Mouse (Mus musculus) heart, embryonic 10.5 days (tissue): ENCODE measurements around the gene Slc10a7. TPM values are rescaled to one million over a fixed set of nuclear protein-coding genes. Genes with fewer than 3 reads are reported as not detected.

Source experiments
- DNase-seq: peaks from one replicate; pipeline ENCODE4 v3.0.0-alpha.2; 2017; ENCODE audit warnings: low spot score
- H3K27ac ChIP-seq: fragments of 300-500 bp; sonication (generic); 2 replicates; pipeline ENCODE4 v1.5.1; 2016; ENCODE audit warnings: mild to moderate bottlenecking
- H3K27me3 ChIP-seq: fragments of 300-500 bp; sonication (generic); 2 replicates; pipeline ENCODE4 v1.6.1; 2016; ENCODE audit warnings: mild to moderate bottlenecking; ENCODE audit not compliant: poor library complexity, insufficient read depth, severe bottlenecking
- H3K36me3 ChIP-seq: fragments of 300-500 bp; sonication (generic); 2 replicates; pipeline ENCODE4 v1.6.1; 2016; ENCODE audit warnings: mild to moderate bottlenecking, moderate library complexity
- H3K4me1 ChIP-seq: fragments of 300-500 bp; sonication (generic); 2 replicates; pipeline ENCODE4 v1.6.1; 2016; ENCODE audit warnings: mild to moderate bottlenecking
- H3K4me3 ChIP-seq: fragments of 300-500 bp; sonication (generic); 2 replicates; pipeline ENCODE4 v1.5.1; 2016; ENCODE audit warnings: mild to moderate bottlenecking, moderate library complexity
- H3K9me3 ChIP-seq: fragments of 300-500 bp; sonication (generic); 2 replicates; pipeline ENCODE4 v1.6.1; 2016; ENCODE audit warnings: mild to moderate bottlenecking, moderate library complexity
- WGBS: fragments of 180-500 bp; shearing (Covaris S2); methylation state at CpG from one replicate; pipeline ENCODE4 v1.1.7; 2016; 5-methylcytosine and 5-hydroxymethylcytosine counted together
- polyA plus RNA-seq: library from polyadenylated mRNA; unstranded; fragments of >200 nt; fragmentation: Nextera tagmentation; extraction: Ambion mirVana; gene quantifications from 2 replicates; pipeline ENCODE4 v1.2.1, GENCODE M21; 2016

The Slc10a7 gene
- polyA plus RNA-seq, 1 experiment from 2014 or later, result 9.2 TPM

DNA sequence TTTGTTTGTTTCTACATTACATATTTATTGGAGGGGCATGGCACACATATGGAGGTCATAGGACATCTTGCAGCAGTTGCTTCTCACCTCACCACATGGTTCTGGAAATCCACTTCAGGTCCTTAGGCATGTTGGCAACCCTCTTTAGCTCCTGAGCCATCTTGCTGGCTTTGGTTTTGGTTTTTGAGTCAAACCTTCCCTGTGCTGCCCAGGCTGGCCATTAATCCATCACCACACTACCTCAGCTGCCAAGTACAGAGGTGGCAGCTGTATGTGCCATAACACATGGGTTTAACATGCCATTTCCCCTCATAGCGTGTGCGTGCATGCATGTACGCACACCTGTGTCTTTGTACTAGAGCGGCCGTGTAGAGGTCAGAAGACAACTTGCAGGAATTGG lies 93.9 kb downstream of the Slc10a7 start:
- Histone ChIP-seq H3K4me1 (peaks cover 19% of the 10 kb centered on the region), H3K27me3 (no peaks in the 10 kb centered on the region), H3K4me3 (no peak overlapping the region), H3K9me3 (no peaks in the 10 kb centered on the region), H3K36me3 (peaks cover 15% of the 10 kb centered on the region), H3K27ac (no peak overlapping the region)
- 96% methylated on average over 5 of the region's 5 CpGs for WGBS
- no peak for DNase-seq

DNA sequence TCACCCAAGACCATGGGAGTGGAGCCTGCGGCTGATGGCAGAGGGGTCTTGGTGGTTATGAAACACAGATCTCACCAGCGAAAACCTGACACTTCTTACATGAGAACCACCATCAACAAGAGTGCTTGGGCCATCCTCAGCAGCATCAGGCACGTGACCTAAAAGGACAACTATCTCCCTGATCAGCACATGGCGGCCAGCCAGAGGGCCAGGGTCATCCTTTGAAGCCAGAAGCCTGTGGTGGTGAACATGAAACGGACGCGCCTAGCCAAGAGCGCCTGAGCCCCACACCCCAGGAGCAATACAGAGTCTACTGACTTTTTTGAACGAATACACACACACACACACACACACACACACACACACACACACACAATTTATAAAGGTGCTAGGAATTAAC lies 95.3 kb downstream of the Slc10a7 start:
- Histone ChIP-seq H3K27ac (no peak overlapping the region), H3K4me1 (peaks cover 19% of the 10 kb centered on the region), H3K9me3 (no peaks in the 10 kb centered on the region), H3K36me3 (peaks cover 15% of the 10 kb centered on the region), H3K4me3 (no peak overlapping the region), H3K27me3 (no peaks in the 10 kb centered on the region)
- no peak for DNase-seq
- WGBS, result 94% methylated on average over 9 of the region's 9 CpGs

- H3K9me3 ChIP-seq, result no peaks in the 10 kb centered on the region
- WGBS, result 59% methylated on average over 10 of the region's 10 CpGs
- no peak for DNase-seq
- peaks cover 12% of the 10 kb centered on the region for H3K36me3 ChIP-seq
- H3K4me1 ChIP-seq, result peaks cover 6% of the 10 kb centered on the region; the same call in 1 of the 2 replicates
- H3K27me3 ChIP-seq, result no peaks in the 10 kb centered on the region
- no peak overlapping the region for H3K27ac ChIP-seq
- no peak overlapping the region for H3K4me3 ChIP-seq
Observed at GRCm38 (mm10) chr8:78609301-78609700, 100.2 kb downstream of the Slc10a7 start.

GRCm38 (mm10) chr8:78611019-78611418 lies 101.9 kb downstream of the Slc10a7 start:
- no peak for DNase-seq
- WGBS, result 83% methylated on average over 6 of the region's 6 CpGs
- Histone ChIP-seq H3K9me3 (no peaks in the 10 kb centered on the region), H3K4me3 (no peak overlapping the region), H3K36me3 (peaks cover 8% of the 10 kb centered on the region; the same call in 1 of the 2 replicates), H3K27me3 (no peaks in the 10 kb centered on the region), H3K4me1 (peaks cover 6% of the 10 kb centered on the region; the same call in 1 of the 2 replicates), H3K27ac (no peak overlapping the region)

- no peak for DNase-seq
- no peak overlapping the region for H3K4me3 ChIP-seq
- no peak overlapping the region for H3K27ac ChIP-seq
- H3K9me3 ChIP-seq, result no peaks in the 10 kb centered on the region
- 65% methylated on average over 4 of the region's 4 CpGs for WGBS
- H3K27me3 ChIP-seq, result no peaks in the 10 kb centered on the region
- peaks cover 19% of the 10 kb centered on the region for H3K4me1 ChIP-seq
- H3K36me3 ChIP-seq, result no peaks in the 10 kb centered on the region
Observed at GRCm38 (mm10) chr8:78622362-78622761, 113.2 kb downstream of the Slc10a7 start.

- 72% methylated on average over 5 of the region's 5 CpGs for WGBS
- H3K4me1 ChIP-seq, result peaks cover 19% of the 10 kb centered on the region
- no peaks in the 10 kb centered on the region for H3K27me3 ChIP-seq
- H3K4me3 ChIP-seq, result no peak overlapping the region
- no peak for DNase-seq
- no peaks in the 10 kb centered on the region for H3K36me3 ChIP-seq
- H3K9me3 ChIP-seq, result no peaks in the 10 kb centered on the region
- H3K27ac ChIP-seq, result no peak overlapping the region
Observed at GRCm38 (mm10) chr8:78623972-78624371, 114.8 kb downstream of the Slc10a7 start.

- Histone ChIP-seq H3K4me3 (no peak overlapping the region), H3K36me3 (no peaks in the 10 kb centered on the region), H3K9me3 (no peaks in the 10 kb centered on the region), H3K27me3 (no peaks in the 10 kb centered on the region), H3K4me1 (peaks cover 19% of the 10 kb centered on the region), H3K27ac (0 out of 2 replicates have a peak overlapping the region, but pooled peaks have one; percentile 29)
- WGBS, result 23% methylated on average over 12 of the region's 12 CpGs
- DNase-seq, result no peak
Observed at GRCm38 (mm10) chr8:78624738-78625442, 115.7 kb downstream of the Slc10a7 start.

DNA sequence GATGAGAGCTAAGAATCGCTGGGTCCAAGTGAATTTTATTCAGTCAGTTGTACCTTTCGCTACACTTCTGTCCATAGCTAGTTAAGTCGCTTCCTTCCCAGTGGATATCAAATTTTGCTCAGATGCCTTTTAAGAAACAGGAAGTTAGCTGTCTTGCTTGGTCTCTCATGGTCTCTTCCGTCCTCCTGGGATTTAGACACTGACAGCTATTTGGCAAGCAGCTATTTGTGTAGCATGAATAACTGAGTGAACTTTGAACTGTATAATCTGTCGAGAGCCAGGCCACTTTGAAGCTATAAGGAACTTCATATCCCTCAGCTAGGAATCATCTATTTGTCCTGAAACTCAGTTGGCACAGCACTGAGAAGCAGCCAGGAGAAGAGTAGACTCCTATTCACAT lies 117.5 kb downstream of the Slc10a7 start:
- H3K4me1 ChIP-seq, result peaks cover 31% of the 10 kb centered on the region
- H3K27ac ChIP-seq, result no peak overlapping the region
- no peak overlapping the region for H3K4me3 ChIP-seq
- no peaks in the 10 kb centered on the region for H3K36me3 ChIP-seq
- H3K27me3 ChIP-seq, result no peaks in the 10 kb centered on the region
- WGBS, result 64% methylated on average over 5 of the region's 5 CpGs
- DNase-seq, result no peak
- no peaks in the 10 kb centered on the region for H3K9me3 ChIP-seq

GRCm38 (mm10) chr8:78627793-78628192 lies 118.6 kb downstream of the Slc10a7 start:
- no peak for DNase-seq
- no peaks in the 10 kb centered on the region for H3K36me3 ChIP-seq
- H3K27me3 ChIP-seq, result no peaks in the 10 kb centered on the region
- peaks cover 32% of the 10 kb centered on the region for H3K4me1 ChIP-seq
- no peak overlapping the region for H3K27ac ChIP-seq
- no peaks in the 10 kb centered on the region for H3K9me3 ChIP-seq
- WGBS, result 86% methylated on average over 9 of the region's 9 CpGs
- no peak overlapping the region for H3K4me3 ChIP-seq

DNA sequence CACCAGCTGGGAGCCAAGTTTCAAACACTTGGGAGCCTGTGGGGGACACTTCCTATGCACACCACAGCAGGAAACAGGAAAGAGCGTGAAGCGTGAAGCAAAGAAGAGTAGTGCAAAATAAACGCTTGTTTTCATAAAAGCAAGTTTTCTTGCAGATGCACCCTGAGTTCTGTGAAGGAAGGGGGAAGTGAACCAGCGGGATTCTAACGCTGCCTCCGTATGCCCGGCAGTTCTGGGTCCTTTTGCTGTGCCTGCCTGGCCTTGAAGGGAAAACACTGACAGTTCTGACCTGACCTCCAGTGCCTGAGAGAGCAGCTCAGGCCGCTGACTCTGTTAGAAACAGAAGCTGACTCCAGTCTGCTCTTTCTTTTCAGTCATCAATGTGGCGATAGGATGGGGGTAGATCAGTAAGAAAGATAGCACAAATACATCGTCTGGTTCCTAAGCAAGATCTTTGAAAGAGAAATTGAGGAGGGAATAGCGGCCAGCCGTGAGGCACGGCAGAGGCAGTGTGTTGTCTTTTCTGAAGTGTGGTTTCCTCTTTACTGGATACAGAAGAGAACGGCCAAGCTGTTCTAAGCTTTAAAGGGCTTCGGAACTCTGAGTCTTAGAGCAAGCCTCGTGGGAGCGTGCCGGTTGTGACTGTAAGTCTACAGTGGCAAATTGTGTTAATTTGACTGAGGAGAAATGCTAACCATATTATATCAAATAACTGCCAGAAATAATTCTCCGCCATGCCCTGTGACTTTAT lies 121.4 kb downstream of the Slc10a7 start:
- Histone ChIP-seq H3K9me3 (no peaks in the 10 kb centered on the region), H3K27me3 (no peaks in the 10 kb centered on the region), H3K4me1 (peaks cover 27% of the 10 kb centered on the region), H3K27ac (no peak overlapping the region), H3K36me3 (no peaks in the 10 kb centered on the region), H3K4me3 (no peak overlapping the region)
- 51% methylated on average over 19 of the region's 19 CpGs for WGBS
- no peak for DNase-seq

- Histone ChIP-seq H3K27ac (no peak overlapping the region), H3K36me3 (no peaks in the 10 kb centered on the region), H3K27me3 (no peaks in the 10 kb centered on the region), H3K4me3 (no peak overlapping the region; the same call in 1 of the 2 replicates), H3K9me3 (no peaks in the 10 kb centered on the region), H3K4me1 (peaks cover 22% of the 10 kb centered on the region)
- WGBS, result 27% methylated on average over 12 of the region's 12 CpGs
- DNase-seq, result no peak
Observed at GRCm38 (mm10) chr8:78633012-78633411, 123.9 kb downstream of the Slc10a7 start.

- Histone ChIP-seq H3K9me3 (no peaks in the 10 kb centered on the region), H3K36me3 (no peaks in the 10 kb centered on the region), H3K27ac (no peak overlapping the region), H3K4me3 (no peak overlapping the region), H3K4me1 (peaks cover 22% of the 10 kb centered on the region), H3K27me3 (no peaks in the 10 kb centered on the region)
- WGBS, result 77% methylated on average over 3 of the region's 3 CpGs
- no peak for DNase-seq
Observed at GRCm38 (mm10) chr8:78634018-78634417, 124.9 kb downstream of the Slc10a7 start.

- no peak overlapping the region for H3K4me3 ChIP-seq
- no peaks in the 10 kb centered on the region for H3K36me3 ChIP-seq
- H3K4me1 ChIP-seq, result peaks cover 22% of the 10 kb centered on the region
- H3K27me3 ChIP-seq, result no peaks in the 10 kb centered on the region
- no peak for DNase-seq
- no peaks in the 10 kb centered on the region for H3K9me3 ChIP-seq
- no peak overlapping the region for H3K27ac ChIP-seq
- WGBS, result 74% methylated on average over 17 of the region's 17 CpGs
Observed at GRCm38 (mm10) chr8:78634523-78635240, 125.5 kb downstream of the Slc10a7 start.
